Mouse (Mus musculus): ENCODE measurements around the gene Prl7d1. TPM values are rescaled to one million over a fixed set of nuclear protein-coding genes. Genes with fewer than 3 reads are reported as not detected.

The Prl7d1 gene
- not detected for total RNA-seq (2023)

DNA sequence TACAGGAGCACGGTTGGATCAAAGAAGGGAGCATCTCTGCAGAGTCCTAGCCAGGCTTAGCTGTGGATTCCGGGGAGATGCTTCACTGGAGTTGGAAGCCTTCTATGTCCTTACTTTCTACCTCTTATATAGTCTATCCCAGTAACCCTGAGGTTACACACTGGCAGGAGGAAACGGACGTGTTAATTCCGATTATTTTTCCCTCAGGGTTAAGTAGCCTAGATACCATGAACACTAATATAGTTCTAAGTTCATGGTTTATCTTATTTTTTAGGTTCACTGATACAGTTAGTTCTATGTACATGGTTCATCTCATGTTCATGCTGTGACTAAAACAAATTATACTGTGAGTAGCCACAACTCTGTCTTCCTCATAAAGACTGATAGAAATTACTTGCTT lies at the start of gene Prl7d1:
Prl7d1 (minus strand) TSS at position 101 of the 400 bp plus-strand sequence.

GRCm38 (mm10) chr13:27667936-27668335 lies 48.6 kb downstream of the Prl7d1 start, which contains the start of gene Prl7a2:
TSS of gene Prl7a2 (minus strand) at chr13:27668036.

Other genes starting within 250 kb of the Prl7d1 start
- gene Prl8a8, start 203.5 kb downstream of the Prl7d1 start, total RNA-seq (2023), result not detected
- gene Prl8a9, start 152.1 kb downstream of the Prl7d1 start, total RNA-seq (2023), result not detected
- gene Prl8a1, start 134.6 kb downstream of the Prl7d1 start, total RNA-seq (2023), result not detected
- gene Prl7b1, start 106.2 kb downstream of the Prl7d1 start, total RNA-seq (2023), result not detected
- not detected for gene Prl7a1, start 74.2 kb downstream of the Prl7d1 start, total RNA-seq (2023)
- not detected for gene Prl7a2, start 48.7 kb downstream of the Prl7d1 start, total RNA-seq (2023)
- not detected for gene Prl7c1, start 64.1 kb upstream of the Prl7d1 start, total RNA-seq (2023)
- gene Prl2a1, start 84.9 kb upstream of the Prl7d1 start, total RNA-seq (2023), result not detected
- gene Prl2c1, start 132.6 kb upstream of the Prl7d1 start, total RNA-seq (2023), result not detected